Mouse (Mus musculus) heart, adult 9 months (tissue): ENCODE measurements around the gene Nf1.

Experiments used
- DNase-seq, 2 experiments: peaks; one replicate each; pipeline ENCODE4 v3.0.0; 2022; ENCODE audit warnings: low spot score in 2 of 2

The Nf1 gene

DNA sequence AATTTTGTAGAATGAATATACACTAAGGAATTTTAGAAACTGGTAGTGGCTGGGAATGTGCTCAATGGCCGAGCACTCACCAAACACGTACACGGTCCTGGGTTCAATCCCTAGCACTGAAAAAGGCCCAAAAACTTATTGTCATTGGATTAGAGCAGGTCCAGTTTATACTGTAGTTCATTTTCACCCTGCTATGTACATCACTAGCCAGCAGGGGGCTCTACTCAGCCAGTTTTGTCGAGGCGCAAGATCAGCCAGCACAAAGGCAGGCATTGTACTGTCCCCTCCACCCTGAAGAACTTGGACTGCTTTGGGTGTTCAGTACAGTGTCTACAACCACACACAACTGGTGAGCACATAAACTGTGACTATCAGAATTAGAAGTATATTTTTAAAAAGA is 244.7 kb downstream of the Nf1 start:
- DNase-seq, result peak; percentile 15 to 35

GRCm38 (mm10) chr11:79589317-79590075 is 250.0 kb downstream of the Nf1 start:
- DNase-seq, result no peak

DNA sequence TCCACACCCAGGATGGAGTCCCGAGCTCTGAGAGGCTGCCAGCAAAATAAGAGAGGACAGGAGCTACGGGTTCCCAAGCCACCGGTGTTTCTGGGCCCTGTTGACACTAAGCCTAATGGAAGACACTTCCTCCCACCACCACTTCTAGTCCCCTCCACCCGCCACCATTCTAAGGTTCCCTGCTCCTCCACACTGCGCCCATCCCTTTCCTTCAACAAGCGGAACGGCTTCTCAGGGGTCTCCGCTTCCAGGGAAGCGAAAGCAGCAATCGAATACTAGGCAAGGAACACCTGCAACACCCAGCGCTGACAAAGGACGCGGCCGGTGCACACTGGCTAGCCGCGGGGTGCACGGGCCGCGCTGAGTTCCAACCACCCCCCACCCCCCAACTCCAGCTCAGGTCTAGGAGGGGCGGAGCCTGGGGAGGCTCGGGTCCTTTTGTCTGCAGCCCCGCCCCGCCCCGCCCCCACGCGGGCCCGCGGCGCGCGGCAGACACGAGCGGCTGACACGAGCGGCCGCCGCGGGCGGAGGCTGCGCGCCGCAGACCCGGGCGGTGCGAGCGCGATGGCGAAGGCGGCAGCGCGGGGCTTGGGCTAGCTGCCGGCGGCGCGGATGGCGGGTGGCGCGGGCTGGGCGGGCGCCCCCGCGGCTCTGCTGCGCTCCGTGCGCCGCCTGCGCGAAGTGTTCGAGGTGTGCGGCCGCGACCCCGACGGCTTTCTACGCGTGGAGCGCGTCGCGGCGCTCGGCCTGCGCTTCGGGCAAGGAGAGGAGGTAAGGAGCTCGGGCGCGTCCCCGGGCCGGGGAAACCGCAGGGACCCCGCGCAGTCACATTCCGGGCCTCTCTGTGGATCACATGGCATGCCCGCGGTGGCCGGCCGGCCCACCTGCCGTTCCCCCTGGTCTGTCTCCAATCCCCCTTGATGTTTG is 251.4 kb downstream of the Nf1 start, which contains the start of gene Rab11fip4:
Rab11fip4 (plus strand) TSS at position 549 of the 927 bp plus-strand sequence.
- no peak for DNase-seq

DNA sequence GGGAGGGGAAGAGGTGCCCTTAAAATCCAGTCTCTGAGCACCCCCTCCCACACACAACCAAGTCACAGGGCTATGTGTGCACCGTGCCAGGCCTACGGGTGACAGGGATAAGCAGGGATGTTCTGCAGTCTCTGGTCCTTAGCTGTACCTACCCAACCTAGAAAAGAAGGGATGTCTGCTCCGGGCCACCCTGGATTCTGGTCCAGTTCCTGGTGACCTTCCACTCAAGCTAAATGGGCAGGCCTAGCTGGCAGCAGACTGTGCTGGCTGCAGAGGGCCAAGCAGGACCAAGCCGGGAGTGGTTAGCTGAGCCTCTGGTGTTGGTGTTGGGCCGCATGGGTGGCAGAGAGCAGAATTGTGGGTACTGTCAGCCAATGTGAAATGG is 252.1 kb downstream of the Nf1 start:
- no peak for DNase-seq

- DNase-seq, result no peak
These were observed 254.0 kb downstream of the Nf1 start for GRCm38 (mm10) chr11:79593495-79593894.

DNA sequence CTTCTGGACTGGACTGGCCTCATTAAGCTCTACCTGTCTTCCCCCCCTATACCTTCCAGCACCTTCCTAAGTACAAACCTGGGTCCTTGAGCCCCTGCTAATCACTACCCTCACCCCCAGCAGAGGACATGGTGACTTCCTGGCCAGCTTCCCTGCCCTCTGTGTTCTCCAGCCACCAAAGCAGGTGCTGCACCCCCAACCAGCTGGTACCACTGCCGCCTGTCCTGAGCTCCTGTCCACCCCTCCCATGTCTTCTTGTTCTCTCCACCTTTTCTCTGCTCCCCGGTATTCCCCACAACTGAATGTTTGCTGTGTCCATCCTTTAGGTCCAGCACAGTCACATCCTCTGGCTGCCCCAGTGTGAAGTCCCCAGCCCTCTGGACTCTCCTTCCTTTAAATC is 271.0 kb downstream of the Nf1 start:
- DNase-seq, result no peak

- DNase-seq, result no peak
These were observed 271.6 kb downstream of the Nf1 start for GRCm38 (mm10) chr11:79611011-79611666.

DNA sequence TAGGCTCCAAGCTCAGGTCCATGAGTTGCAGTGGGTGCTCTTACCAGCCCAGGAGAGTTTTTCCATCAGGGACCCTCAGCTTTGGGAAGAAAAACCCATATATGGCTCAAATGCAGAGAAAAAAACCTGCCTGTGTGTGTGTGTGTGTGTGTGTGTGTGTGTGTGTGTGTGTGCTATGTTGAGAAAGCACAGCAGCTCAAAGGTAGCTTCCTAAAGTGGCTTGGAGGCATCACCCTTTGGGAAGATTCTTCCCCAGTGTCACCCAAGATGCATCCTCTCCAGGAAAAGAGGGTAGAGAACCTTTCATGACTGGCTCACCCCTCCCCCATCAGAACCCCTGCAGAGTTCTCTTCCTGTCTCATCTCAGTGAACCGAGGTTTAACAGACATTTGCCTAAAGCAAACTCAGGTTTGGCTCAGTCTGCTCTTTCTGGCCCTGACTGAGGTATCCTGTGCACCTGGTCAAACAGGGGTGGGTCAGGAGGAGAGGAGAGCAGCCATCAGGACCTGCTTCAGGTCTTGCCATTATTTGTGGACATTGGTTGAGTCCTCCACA is 272.6 kb downstream of the Nf1 start:
- DNase-seq, result no peak

DNA sequence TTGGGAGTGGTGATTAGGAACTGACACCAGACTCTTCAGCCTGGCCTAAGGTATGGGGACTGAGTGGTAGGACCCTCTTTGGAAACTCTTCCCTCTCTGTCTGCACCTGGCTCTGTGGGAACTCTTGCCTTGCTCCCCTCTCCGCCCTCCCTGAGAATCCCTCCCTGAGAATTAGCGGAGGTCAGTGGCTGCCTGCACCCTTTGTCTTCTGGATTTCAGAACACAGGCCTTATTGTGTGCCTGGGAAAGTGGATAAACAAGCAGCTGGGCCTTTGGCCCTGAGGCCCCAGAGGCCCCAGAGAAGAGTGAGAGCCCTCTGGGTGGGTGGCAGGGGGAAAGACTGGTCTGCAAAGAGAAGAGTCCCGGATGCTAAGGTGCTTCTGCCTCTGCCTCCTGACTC is 273.6 kb downstream of the Nf1 start:
- DNase-seq, result no peak

DNA sequence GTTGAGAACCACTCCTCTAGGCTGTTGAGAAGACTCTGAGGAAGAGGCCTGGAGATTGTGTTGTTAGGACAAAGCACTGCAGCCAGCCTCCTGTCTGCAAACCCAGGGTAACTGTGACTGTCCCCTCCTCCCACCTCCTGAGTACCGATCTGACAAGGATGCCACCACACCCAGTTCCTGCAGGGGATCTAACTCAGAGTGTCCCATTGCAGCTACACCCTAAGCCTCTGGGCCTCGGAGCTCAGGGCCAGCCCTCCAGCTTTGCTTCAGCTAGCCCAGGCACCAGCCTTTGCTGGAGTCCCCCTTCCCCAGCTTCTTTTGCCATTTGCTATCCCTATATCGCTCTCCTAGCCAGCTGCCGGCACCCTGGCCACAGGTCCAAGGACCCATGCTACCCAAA is 274.2 kb downstream of the Nf1 start:
- no peak for DNase-seq

DNA sequence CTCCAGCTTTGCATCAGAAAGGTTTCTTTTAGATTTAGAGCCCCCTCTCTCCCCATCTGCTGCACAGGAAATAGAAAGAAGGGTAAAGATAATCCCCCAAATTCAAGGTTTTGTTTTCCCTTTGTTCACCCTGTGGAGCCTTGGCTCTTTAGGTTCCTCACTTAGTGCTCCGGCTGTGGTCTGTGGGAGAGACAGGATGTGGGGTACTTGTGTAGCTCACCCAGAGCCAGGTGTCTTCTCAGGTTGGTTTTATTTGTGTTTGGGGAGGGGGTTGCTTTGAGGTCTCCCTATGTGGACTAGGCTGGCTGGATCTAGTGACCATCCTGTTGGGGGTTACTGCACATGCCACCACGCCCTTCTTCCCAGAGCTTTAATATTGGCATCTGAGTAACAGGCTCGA is 275.4 kb downstream of the Nf1 start:
- DNase-seq, result no peak

DNA sequence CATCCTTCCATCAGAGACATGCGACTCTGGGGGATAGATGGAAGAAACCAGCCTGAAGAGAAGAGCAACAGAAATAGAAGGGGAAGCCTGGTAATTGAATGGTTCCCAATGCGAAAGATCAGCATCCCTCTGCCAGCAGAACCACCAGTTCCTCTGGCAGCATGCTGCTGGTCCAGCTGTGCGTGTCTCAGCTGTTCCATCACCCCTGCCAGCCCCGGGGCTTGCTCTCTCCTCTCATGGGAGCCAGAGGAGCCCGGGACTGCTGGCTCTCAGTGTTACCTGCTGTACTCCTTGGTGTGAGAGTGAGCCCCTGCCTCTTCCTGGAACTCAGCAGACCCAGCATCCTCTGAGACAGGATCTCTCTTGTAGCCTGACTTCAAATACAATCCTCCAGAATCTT is 276.4 kb downstream of the Nf1 start:
- no peak for DNase-seq

DNA sequence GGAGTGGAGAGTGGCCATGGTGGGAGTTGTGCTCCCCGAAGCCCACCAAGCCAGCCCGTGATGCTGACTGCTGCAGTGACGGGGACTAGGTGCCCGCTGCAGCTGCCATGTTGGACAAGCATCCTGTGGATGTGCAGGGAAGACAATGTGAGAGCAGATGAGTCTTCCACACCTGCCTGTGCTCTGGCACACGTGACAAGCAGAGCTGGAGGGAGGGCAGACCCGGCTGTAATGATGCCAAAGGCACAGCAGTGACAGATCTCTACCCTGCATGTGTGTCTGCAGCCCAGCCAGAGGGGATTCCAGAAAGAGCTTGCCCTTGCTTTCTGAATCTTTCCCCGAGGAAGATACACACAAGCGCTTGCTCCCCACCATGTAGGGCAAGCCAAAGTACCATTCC is 278.5 kb downstream of the Nf1 start:
- no peak for DNase-seq

- peak; percentile 12 to 34 for DNase-seq
These were observed 283.5 kb downstream of the Nf1 start for GRCm38 (mm10) chr11:79623029-79623428.

DNA sequence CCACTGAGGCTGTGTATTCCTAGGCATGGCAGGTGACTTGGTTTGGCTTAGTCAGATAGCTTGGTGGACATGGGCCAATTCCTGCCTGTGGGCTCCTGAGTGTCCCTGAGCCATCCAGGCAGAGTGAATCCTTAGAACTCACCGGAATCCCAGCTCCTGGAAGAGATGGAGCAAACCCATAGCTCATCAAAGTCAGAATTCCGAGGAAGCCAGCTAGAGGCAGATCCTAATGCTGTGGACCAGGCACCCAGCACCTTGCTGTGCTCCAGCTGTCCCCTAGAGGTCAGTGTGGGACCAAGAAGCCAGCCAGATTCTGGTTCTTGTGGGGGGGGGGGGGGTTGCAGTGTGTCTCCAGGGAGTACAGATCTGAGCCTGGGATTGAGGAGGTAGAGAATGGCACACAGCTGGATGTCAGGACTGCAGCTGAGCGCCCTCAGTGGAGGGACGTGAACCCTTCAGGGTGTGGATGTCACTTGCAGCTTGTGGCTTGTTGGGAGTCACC is 285.4 kb downstream of the Nf1 start:
- peak in 1 of 2 experiments; percentile 53 for DNase-seq

DNA sequence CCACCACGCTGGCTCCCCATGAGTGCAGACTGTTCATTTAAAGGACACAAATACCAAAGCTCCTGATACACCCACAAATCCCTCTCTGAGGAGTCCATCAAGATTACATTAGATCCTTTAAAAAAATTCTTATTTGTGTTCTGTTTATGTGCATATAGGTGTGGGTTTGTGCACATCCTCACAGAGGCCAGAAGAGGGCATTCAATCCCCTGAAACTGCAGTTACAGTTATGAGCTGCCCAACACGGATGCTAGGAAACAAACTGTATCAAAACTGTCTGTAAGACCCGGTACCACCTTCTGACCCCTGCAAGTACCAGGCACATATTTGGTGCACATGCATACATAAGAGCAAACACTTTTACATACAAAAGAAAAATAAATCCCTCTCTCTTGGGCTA is 289.2 kb downstream of the Nf1 start:
- DNase-seq, result no peak

DNA sequence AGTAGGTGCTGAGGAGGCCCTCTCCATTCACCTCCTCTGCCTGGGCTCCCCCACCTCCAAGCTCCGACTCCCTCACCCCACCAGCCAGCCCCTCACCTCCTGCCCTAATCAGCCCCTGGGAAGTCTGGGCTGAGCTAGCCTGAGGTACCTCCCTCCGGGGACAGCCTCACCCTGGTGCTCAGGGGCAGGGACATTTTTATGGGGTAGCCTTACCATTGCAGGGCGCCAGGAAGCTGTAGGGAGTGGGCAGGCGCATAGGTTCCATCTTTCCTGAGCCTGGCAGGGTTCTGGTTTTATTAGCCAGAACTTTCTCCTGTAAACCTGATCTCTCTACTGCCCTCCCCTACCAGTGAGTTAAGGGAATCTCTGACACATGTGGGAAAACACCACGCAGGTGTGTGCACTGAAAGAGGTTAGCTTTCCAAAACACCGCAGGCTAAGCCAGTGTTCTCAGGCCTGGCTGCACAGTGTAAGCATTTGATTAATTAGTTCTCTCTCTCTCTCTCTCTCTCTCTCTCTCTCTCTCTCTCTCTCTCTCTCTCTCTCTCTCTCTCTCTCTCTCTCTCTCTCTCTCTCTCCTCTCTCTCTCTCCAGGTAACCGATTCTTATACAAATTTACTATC is 290.4 kb downstream of the Nf1 start:
- no peak for DNase-seq

GRCm38 (mm10) chr11:79630521-79630920 is 291.0 kb downstream of the Nf1 start:
- DNase-seq, result no peak
